Mouse (Mus musculus): Measurements from ENCODE around the gene Plxnd1. TPM values are rescaled to one million over a fixed set of nuclear protein-coding genes. Genes with fewer than 3 reads are reported as not detected.

Plxnd1 gene
- polyA plus RNA-seq, 1 experiment from 2014 or later, result 14.7 TPM

GRCm38 (mm10) chr6:115989032-115989431 is 5.8 kb downstream of the Plxnd1 start:
- H3K9ac ChIP-seq, result no peak overlapping the region
- H3K4me1 ChIP-seq (replicated peaks; ENCODE audit: control insufficient read depth, insufficient read depth, low read length), result peaks cover 13% of the 10 kb centered on the region

GRCm38 (mm10) chr6:115987096-115987747 is 7.6 kb downstream of the Plxnd1 start:
- peaks cover 8% of the 10 kb centered on the region for H3K27me3 ChIP-seq (ENCODE audit: control insufficient read depth, insufficient read depth, low read length)
- DNase-seq (ENCODE audit: low spot score), result no peak
- H3K27ac ChIP-seq, result no peak overlapping the region
- H3K4me1 ChIP-seq (replicated peaks; ENCODE audit: control insufficient read depth, insufficient read depth, low read length), result peaks cover 13% of the 10 kb centered on the region
- no peak overlapping the region for H3K4me3 ChIP-seq (replicated peaks; ENCODE audit: low read length)
- H3K4me2 ChIP-seq (replicated peaks), result no peak overlapping the region
- H3K9ac ChIP-seq, result no peak overlapping the region
- WGBS, result 54% methylated on average over 9 of the region's 9 CpGs
- no peak for ATAC-seq (ENCODE audit: low FRiP score)
- H3K9me3 ChIP-seq (ENCODE audit: control insufficient read depth, low read length), result no peaks in the 10 kb centered on the region
- no peaks in the 10 kb centered on the region for H3K36me3 ChIP-seq (replicated peaks; ENCODE audit: control insufficient read depth, insufficient read depth)

More at GRCm38 (mm10) chr6:115989032-115989431, 5.8 kb downstream of the Plxnd1 start:
- Histone ChIP-seq H3K27me3 (ENCODE audit: control insufficient read depth, insufficient read depth, low read length) (peaks cover 26% of the 10 kb centered on the region), H3K4me2 (replicated peaks) (no peak overlapping the region), H3K36me3 (replicated peaks; ENCODE audit: control insufficient read depth, insufficient read depth) (no peaks in the 10 kb centered on the region), H3K27ac (no peak overlapping the region), H3K9me3 (ENCODE audit: control insufficient read depth, low read length) (no peaks in the 10 kb centered on the region), H3K4me3 (replicated peaks; ENCODE audit: low read length) (no peak overlapping the region)
- 74% methylated on average over 5 of the region's 5 CpGs for WGBS
- DNase-seq (ENCODE audit: low spot score) (no peak), ATAC-seq (ENCODE audit: low FRiP score) (no peak)

- WGBS, result 49% methylated on average over 12 of the region's 12 CpGs
- Histone ChIP-seq H3K9ac (no peak overlapping the region), H3K27me3 (ENCODE audit: control insufficient read depth, insufficient read depth, low read length) (peaks cover 2% of the 10 kb centered on the region; the same call in 1 of the 2 replicates), H3K36me3 (replicated peaks; ENCODE audit: control insufficient read depth, insufficient read depth) (no peaks in the 10 kb centered on the region), H3K4me2 (replicated peaks) (no peak overlapping the region), H3K4me3 (replicated peaks; ENCODE audit: low read length) (no peak overlapping the region), H3K27ac (no peak overlapping the region), H3K4me1 (replicated peaks; ENCODE audit: control insufficient read depth, insufficient read depth, low read length) (peaks cover 13% of the 10 kb centered on the region), H3K9me3 (ENCODE audit: control insufficient read depth, low read length) (no peaks in the 10 kb centered on the region)
- ATAC-seq (ENCODE audit: low FRiP score) (no peak), DNase-seq (ENCODE audit: low spot score) (no peak)
Observed at GRCm38 (mm10) chr6:115986472-115987095, 8.2 kb downstream of the Plxnd1 start.

- H3K27me3 ChIP-seq (ENCODE audit: control insufficient read depth, insufficient read depth, low read length), result no peaks in the 10 kb centered on the region
- ATAC-seq (ENCODE audit: low FRiP score), result no peak
Observed at GRCm38 (mm10) chr6:115985622-115986021, 9.2 kb downstream of the Plxnd1 start.

GRCm38 (mm10) chr6:115984580-115984979 is 10.2 kb downstream of the Plxnd1 start:
- Histone ChIP-seq H3K27me3 (ENCODE audit: control insufficient read depth, insufficient read depth, low read length) (no peaks in the 10 kb centered on the region), H3K36me3 (replicated peaks; ENCODE audit: control insufficient read depth, insufficient read depth) (no peaks in the 10 kb centered on the region), H3K9me3 (ENCODE audit: control insufficient read depth, low read length) (no peaks in the 10 kb centered on the region), H3K4me3 (replicated peaks; ENCODE audit: low read length) (no peak overlapping the region), H3K4me2 (replicated peaks) (no peak overlapping the region), H3K9ac (no peak overlapping the region), H3K27ac (no peak overlapping the region), H3K4me1 (replicated peaks; ENCODE audit: control insufficient read depth, insufficient read depth, low read length) (peaks cover 13% of the 10 kb centered on the region)
- no peak for DNase-seq (ENCODE audit: low spot score)
- 49% methylated on average over 7 of the region's 7 CpGs for whole genome bisulfite sequencing
- no peak for ATAC-seq (ENCODE audit: low FRiP score)

More at GRCm38 (mm10) chr6:115985622-115986021, 9.2 kb downstream of the Plxnd1 start:
- H3K4me3 ChIP-seq (replicated peaks; ENCODE audit: low read length), result no peak overlapping the region
- DNase-seq (ENCODE audit: low spot score), result no peak
- no peak overlapping the region for H3K4me2 ChIP-seq (replicated peaks)
- peaks cover 13% of the 10 kb centered on the region for H3K4me1 ChIP-seq (replicated peaks; ENCODE audit: control insufficient read depth, insufficient read depth, low read length)
- H3K36me3 ChIP-seq (replicated peaks; ENCODE audit: control insufficient read depth, insufficient read depth), result no peaks in the 10 kb centered on the region
- H3K27ac ChIP-seq, result no peak overlapping the region
- H3K9me3 ChIP-seq (ENCODE audit: control insufficient read depth, low read length), result no peaks in the 10 kb centered on the region
- WGBS, result 68% methylated on average over 9 of the region's 9 CpGs
- H3K9ac ChIP-seq, result no peak overlapping the region

GRCm38 (mm10) chr6:115983306-115984038 is 11.3 kb downstream of the Plxnd1 start:
- no peak for ATAC-seq (ENCODE audit: low FRiP score)
- H3K4me2 ChIP-seq (replicated peaks), result no peak overlapping the region
- no peak for DNase-seq (ENCODE audit: low spot score)
- no peak overlapping the region for H3K9ac ChIP-seq
- no peak overlapping the region for H3K27ac ChIP-seq
- peaks cover 13% of the 10 kb centered on the region for H3K4me1 ChIP-seq (replicated peaks; ENCODE audit: control insufficient read depth, insufficient read depth, low read length)
- H3K36me3 ChIP-seq (replicated peaks; ENCODE audit: control insufficient read depth, insufficient read depth), result no peaks in the 10 kb centered on the region
- 72% methylated on average over 12 of the region's 12 CpGs for WGBS
- H3K27me3 ChIP-seq (ENCODE audit: control insufficient read depth, insufficient read depth, low read length), result no peaks in the 10 kb centered on the region
- no peak overlapping the region for H3K4me3 ChIP-seq (replicated peaks; ENCODE audit: low read length)
- H3K9me3 ChIP-seq (ENCODE audit: control insufficient read depth, low read length), result no peaks in the 10 kb centered on the region

- no peak overlapping the region for H3K4me2 ChIP-seq (replicated peaks)
- H3K9me3 ChIP-seq (ENCODE audit: control insufficient read depth, low read length), result no peaks in the 10 kb centered on the region
- 57% methylated on average over 7 of the region's 7 CpGs for WGBS
- DNase-seq (ENCODE audit: low spot score) (no peak), ATAC-seq (ENCODE audit: low FRiP score) (no peak)
- no peak overlapping the region for H3K27ac ChIP-seq
- H3K36me3 ChIP-seq (replicated peaks; ENCODE audit: control insufficient read depth, insufficient read depth), result no peaks in the 10 kb centered on the region
- no peak overlapping the region for H3K9ac ChIP-seq
- no peaks in the 10 kb centered on the region for H3K27me3 ChIP-seq (ENCODE audit: control insufficient read depth, insufficient read depth, low read length)
- H3K4me3 ChIP-seq (replicated peaks; ENCODE audit: low read length), result no peak overlapping the region
- peaks cover 13% of the 10 kb centered on the region for H3K4me1 ChIP-seq (replicated peaks; ENCODE audit: control insufficient read depth, insufficient read depth, low read length)
Observed at GRCm38 (mm10) chr6:115982889-115983288, 11.9 kb downstream of the Plxnd1 start.

- Histone ChIP-seq H3K4me1 (replicated peaks; ENCODE audit: control insufficient read depth, insufficient read depth, low read length) (0 out of 2 replicates have a peak, but pooled peaks cover 5% of the 10 kb centered on the region), H3K27ac (no peak overlapping the region), H3K4me2 (replicated peaks) (no peak overlapping the region), H3K27me3 (ENCODE audit: control insufficient read depth, insufficient read depth, low read length) (no peaks in the 10 kb centered on the region), H3K9me3 (ENCODE audit: control insufficient read depth, low read length) (no peaks in the 10 kb centered on the region), H3K36me3 (replicated peaks; ENCODE audit: control insufficient read depth, insufficient read depth) (no peaks in the 10 kb centered on the region), H3K9ac (no peak overlapping the region), H3K4me3 (replicated peaks; ENCODE audit: low read length) (no peak overlapping the region)
- no peak for DNase-seq (ENCODE audit: low spot score)
- WGBS, result 69% methylated on average over 8 of the region's 8 CpGs
- no peak for ATAC-seq (ENCODE audit: low FRiP score)
Observed at GRCm38 (mm10) chr6:115978596-115978995, 16.2 kb downstream of the Plxnd1 start.

GRCm38 (mm10) chr6:115977810-115978209 is 17.0 kb downstream of the Plxnd1 start:
- H3K36me3 ChIP-seq (replicated peaks; ENCODE audit: control insufficient read depth, insufficient read depth), result no peaks in the 10 kb centered on the region
- DNase-seq (ENCODE audit: low spot score) (no peak), ATAC-seq (ENCODE audit: low FRiP score) (no peak)
- no peak overlapping the region for H3K4me2 ChIP-seq (replicated peaks)
- H3K9ac ChIP-seq, result no peak overlapping the region
- H3K9me3 ChIP-seq (ENCODE audit: control insufficient read depth, low read length), result no peaks in the 10 kb centered on the region
- H3K27ac ChIP-seq, result no peak overlapping the region
- H3K27me3 ChIP-seq (ENCODE audit: control insufficient read depth, insufficient read depth, low read length), result no peaks in the 10 kb centered on the region
- H3K4me1 ChIP-seq (replicated peaks; ENCODE audit: control insufficient read depth, insufficient read depth, low read length), result 0 out of 2 replicates have a peak, but pooled peaks cover 5% of the 10 kb centered on the region
- 82% methylated on average over 15 of the region's 15 CpGs for WGBS
- no peak overlapping the region for H3K4me3 ChIP-seq (replicated peaks; ENCODE audit: low read length)
